ENCODE assay signal across 11 mouse cellular contexts in genomic region chr13:15461926-15462325, GRCm38 (mm10). TPM values are rescaled to one million over a fixed set of nuclear protein-coding genes. Genes with fewer than 3 reads are reported as not detected.
DNase-seq lines count a peak whose midpoint lies in the region; ATAC-seq lines count a peak whose summit lies in the region.
"Had no signal": no experiment of that assay in that cellular context is flagged by ENCODE, and none has a peak within 500 bp of the region (broad histone marks: within the 10 kb centered on the region; RNA-seq: fewer than 3 reads in every experiment).

No protein-coding gene starts in this region.

- H3K27me3 ChIP-seq in neural tube, embryonic 11.5 days (ENCODE audit: control insufficient read depth, insufficient read depth, low read length): no peaks in the 10 kb centered on the region
- H3K27me3 ChIP-seq in limb, embryonic 15.5 days: no peaks in the 10 kb centered on the region

- 0 out of 2 replicates have a peak overlapping the region, but pooled peaks have one; percentile 11 for H3K9ac ChIP-seq in neural tube, embryonic 11.5 days (ENCODE audit: low read length)
- no peak overlapping the region for H3K9ac ChIP-seq in limb, embryonic 15.5 days

- peak; percentile 76 for DNase-seq in heart, adult 11 months
- DNase-seq in heart, adult 9 months (ENCODE audit: low spot score in 2 of 2): no peak
- no peak for DNase-seq in neural tube, embryonic 11.5 days (ENCODE audit: low spot score)
- DNase-seq in neural tube, embryonic 10.5 days (ENCODE audit: extremely low spot score, low spot score): no peak
- DNase-seq in retina, postnatal 1 day: no peak
- no peak for DNase-seq in adrenal gland, postnatal 4 days (ENCODE audit: low spot score in 2 of 2)
- DNase-seq in urinary bladder, postnatal 14 days (ENCODE audit: low spot score): no peak
- DNase-seq: B cell, adult 2 months; liver had no signal

- H3K4me3 ChIP-seq in neural tube, embryonic 11.5 days (ENCODE audit: low read depth, low read length): peak overlapping the region; percentile 88; the same call in 1 of the 2 replicates
- peak overlapping the region; percentile 89 for H3K4me3 ChIP-seq in limb, embryonic 15.5 days

- WGBS in neural tube, embryonic 11.5 days: 19% methylated on average over 7 of the region's 7 CpGs
- WGBS in limb, embryonic 15.5 days: 9% methylated on average over 7 of the region's 7 CpGs

- peak overlapping the region; percentile 72 for H3K4me2 ChIP-seq in neural tube, embryonic 11.5 days (ENCODE audit: low read depth)
- peak overlapping the region; percentile 59 for H3K4me2 ChIP-seq in limb, embryonic 15.5 days

- no peaks in the 10 kb centered on the region for H3K9me3 ChIP-seq in neural tube, embryonic 11.5 days (ENCODE audit: control insufficient read depth, low read length)
- H3K9me3 ChIP-seq in limb, embryonic 15.5 days: no peaks in the 10 kb centered on the region

- ATAC-seq in neural tube, embryonic 11.5 days (ENCODE audit: insufficient read depth, low FRiP score, low TSS enrichment): no peak
- ATAC-seq in limb, embryonic 15.5 days (ENCODE audit: insufficient number of reproducible peaks, low FRiP score, low TSS enrichment, low read depth): no peak

- H3K36me3 ChIP-seq in neural tube, embryonic 11.5 days (ENCODE audit: control insufficient read depth, insufficient read depth, low read length): no peaks in the 10 kb centered on the region
- H3K36me3 ChIP-seq in limb, embryonic 15.5 days: no peaks in the 10 kb centered on the region

- peaks cover 8% of the 10 kb centered on the region for H3K4me1 ChIP-seq in neural tube, embryonic 11.5 days (ENCODE audit: control insufficient read depth, insufficient read depth, low read length)
- peaks cover 13% of the 10 kb centered on the region for H3K4me1 ChIP-seq in limb, embryonic 15.5 days

- no peak overlapping the region for H3K27ac ChIP-seq in neural tube, embryonic 11.5 days (ENCODE audit: low read depth, low read length)
- H3K27ac ChIP-seq in limb, embryonic 15.5 days: peak overlapping the region; percentile 99

RNA-seq across cellular contexts. Expression of gene Gli3, which starts 1.1 kb away (rescaled TPM):
- 32.3 and 35.4 TPM in 2 replicates for polyA plus RNA-seq in neural tube, embryonic 11.5 days (2014; fragmentation: Nextera tagmentation; extraction: Ambion mirVana)
- polyA plus RNA-seq in limb, embryonic 15.5 days (2015; fragmentation: Nextera tagmentation; extraction: Ambion mirVana): 25.4 and 30.1 TPM in 2 replicates
- 10 to 100 TPM; 22.9 to 23.7 TPM for total RNA-seq in adrenal gland, postnatal 4 days (2021)
- total RNA-seq: monocyte, adult 5-6 weeks had no signal
